14 mouse cellular contexts compared by ENCODE assay signal in genomic region chr2:18833024-18833590, GRCm38 (mm10).
"Had no signal": no experiment of that assay in that cellular context is flagged by ENCODE, and none has a peak within 500 bp of the region (broad histone marks: within the 10 kb centered on the region; RNA-seq: fewer than 3 reads in every experiment).

No protein-coding gene starts in this region.

- H3K9ac ChIP-seq: limb, embryonic 12.5 days; limb, embryonic 15.5 days; liver, embryonic 14.5 days; liver, postnatal 0 days; lung, embryonic 14.5 days; midbrain, embryonic 13.5 days had no signal

- H3K4me3 ChIP-seq: limb, embryonic 12.5 days; limb, embryonic 15.5 days; midbrain, embryonic 13.5 days had no signal

- H3K9me3 ChIP-seq: limb, embryonic 12.5 days; limb, embryonic 15.5 days; midbrain, embryonic 13.5 days had no signal

- ATAC-seq: liver, postnatal 0 days; lung, postnatal 0 days; midbrain, embryonic 13.5 days had no signal

- H3K27ac ChIP-seq: limb, embryonic 12.5 days; limb, embryonic 15.5 days; liver, embryonic 14.5 days; midbrain, embryonic 13.5 days had no signal

- H3K4me1 ChIP-seq: limb, embryonic 12.5 days; limb, embryonic 15.5 days; midbrain, embryonic 13.5 days had no signal

- H3K4me2 ChIP-seq: limb, embryonic 12.5 days; limb, embryonic 15.5 days; liver, embryonic 11.5 days; lung, embryonic 14.5 days; midbrain, embryonic 13.5 days had no signal

- H3K36me3 ChIP-seq: limb, embryonic 12.5 days; limb, embryonic 15.5 days; midbrain, embryonic 13.5 days had no signal

- DNase-seq: kidney, adult 18-20 months; kidney, adult 9 months; kidney, postnatal 14 days; kidney, postnatal 4 days; left cerebral cortex, postnatal 4 days; liver, postnatal 0 days; lung, embryonic 14.5 days; thymus, postnatal 25 days had no signal

- H3K27me3 ChIP-seq: limb, embryonic 15.5 days; midbrain, embryonic 13.5 days had no signal
